Mouse (Mus musculus) T-cell, adult 2 months (primary cell): ENCODE data around the gene Trappc11.

Experiments used
- DNase-seq: peaks from one replicate; pipeline ENCODE4 v3.0.0; 2022; ENCODE audit warnings: low spot score

The Trappc11 gene

GRCm38 (mm10) chr8:47533344-47534125 lies at the start of gene Trappc11, which contains the start of gene Rwdd4a:
Gene Trappc11 (minus strand): TSS chr8:47533470.
Gene Rwdd4a (plus strand): TSS chr8:47533664.
- DNase-seq, result peak; percentile 93

- no peak for DNase-seq
Measured at GRCm38 (mm10) chr8:47581454-47581853, 48.2 kb upstream of the Trappc11 start.

- no peak for DNase-seq
Measured at GRCm38 (mm10) chr8:47573482-47573881, 40.2 kb upstream of the Trappc11 start.

GRCm38 (mm10) chr8:47570161-47570560 lies 36.9 kb upstream of the Trappc11 start:
- DNase-seq, result no peak

- no peak for DNase-seq
Measured at GRCm38 (mm10) chr8:47568098-47568497, 34.8 kb upstream of the Trappc11 start.

- no peak for DNase-seq
Measured at GRCm38 (mm10) chr8:47566551-47566950, 33.3 kb upstream of the Trappc11 start.

GRCm38 (mm10) chr8:47560801-47561200 lies 27.5 kb upstream of the Trappc11 start:
- no peak for DNase-seq

- no peak for DNase-seq
Measured at GRCm38 (mm10) chr8:47558274-47558673, 25.0 kb upstream of the Trappc11 start.

- DNase-seq, result no peak
Measured at GRCm38 (mm10) chr8:47556446-47556845, 23.2 kb upstream of the Trappc11 start.

GRCm38 (mm10) chr8:47553613-47554012 lies 20.3 kb upstream of the Trappc11 start:
- no peak for DNase-seq

- no peak for DNase-seq
Measured at GRCm38 (mm10) chr8:47547102-47547501, 13.8 kb upstream of the Trappc11 start.

- peak; percentile 6 for DNase-seq
Measured at GRCm38 (mm10) chr8:47544094-47544493, 10.8 kb upstream of the Trappc11 start.

GRCm38 (mm10) chr8:47542746-47543145 lies 9.5 kb upstream of the Trappc11 start:
- DNase-seq, result no peak

GRCm38 (mm10) chr8:47538323-47538722 lies 5.1 kb upstream of the Trappc11 start:
- DNase-seq, result no peak

GRCm38 (mm10) chr8:47528094-47528493 lies 5.2 kb downstream of the Trappc11 start:
- DNase-seq, result no peak

- DNase-seq, result no peak
Measured at GRCm38 (mm10) chr8:47513601-47514000, 19.7 kb downstream of the Trappc11 start.

- DNase-seq, result no peak
Measured at GRCm38 (mm10) chr8:47510930-47511329, 22.3 kb downstream of the Trappc11 start.

GRCm38 (mm10) chr8:47505431-47505830 lies 27.8 kb downstream of the Trappc11 start:
- no peak for DNase-seq

GRCm38 (mm10) chr8:47502546-47502945 lies 30.7 kb downstream of the Trappc11 start:
- DNase-seq, result no peak

GRCm38 (mm10) chr8:47501994-47502393 lies 31.3 kb downstream of the Trappc11 start:
- no peak for DNase-seq

GRCm38 (mm10) chr8:47495428-47495827 lies 37.8 kb downstream of the Trappc11 start:
- no peak for DNase-seq

- DNase-seq, result no peak
Measured at GRCm38 (mm10) chr8:47494602-47495153, 38.6 kb downstream of the Trappc11 start.

GRCm38 (mm10) chr8:47493106-47493505 lies 40.2 kb downstream of the Trappc11 start:
- DNase-seq, result no peak

- no peak for DNase-seq
Measured at GRCm38 (mm10) chr8:47487231-47487630, 46.0 kb downstream of the Trappc11 start.
